In the genomic region with DNA sequence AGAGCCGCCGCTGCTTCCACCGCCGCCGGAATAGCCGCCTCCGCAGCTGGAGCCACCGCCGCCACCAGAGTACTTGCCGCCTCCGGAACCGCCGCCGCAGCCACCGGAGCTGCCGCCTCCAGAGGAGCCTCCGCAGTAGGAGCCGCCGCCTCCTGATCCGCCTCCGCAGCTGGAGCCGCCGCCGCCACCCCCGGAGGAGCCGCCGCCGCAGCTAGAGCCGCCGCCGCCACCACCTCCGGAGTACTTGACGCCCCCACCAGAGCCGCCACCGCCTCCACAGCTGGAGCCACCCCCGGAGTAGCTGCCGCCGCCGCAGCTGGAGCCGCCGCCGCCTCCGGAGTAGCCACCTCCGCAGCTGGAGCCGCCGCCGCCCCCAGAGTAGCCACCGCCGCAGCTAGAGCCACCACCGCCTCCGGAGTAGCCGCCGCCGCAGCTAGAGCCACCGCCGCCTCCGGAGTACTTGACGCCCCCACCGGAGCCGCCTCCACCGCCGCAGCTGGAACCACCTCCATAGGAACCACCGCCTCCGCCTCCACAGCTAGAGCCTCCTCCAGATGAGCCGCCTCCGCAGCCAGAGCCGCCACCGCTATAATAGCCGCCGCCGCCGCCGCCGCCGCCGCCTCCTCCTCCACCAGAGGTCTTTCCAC, we compare ENCODE assay signal across 9 mouse cellular contexts. TPM values are rescaled to one million over a fixed set of nuclear protein-coding genes. Genes with fewer than 3 reads are reported as not detected.
DNase-seq lines count a peak whose midpoint lies in the region; ATAC-seq and TF ChIP-seq lines count a peak whose summit lies in the region.
"Had no signal": no experiment of that assay in that cellular context is flagged by ENCODE, and none has a peak within 500 bp of the region (broad histone marks: within the 10 kb centered on the region; RNA-seq: fewer than 3 reads in every experiment).

No protein-coding gene starts in this region.

- H3K27me3 ChIP-seq in intestine, postnatal 0 days (replicated peaks; ENCODE audit: control insufficient read depth, insufficient read depth, low read length): peaks cover 23% of the 10 kb centered on the region; the same call in 1 of the 2 replicates
- H3K27me3 ChIP-seq in limb, embryonic 13.5 days: peaks cover 33% of the 10 kb centered on the region
- peaks cover 34% of the 10 kb centered on the region for H3K27me3 ChIP-seq in midbrain, embryonic 12.5 days
- peaks cover 25% of the 10 kb centered on the region for H3K27me3 ChIP-seq in small intestine, adult 2 months (ENCODE audit: control insufficient read depth, insufficient read depth, low read length)

- no peak for TF ChIP-seq POLR2A in small intestine, adult 2 months (IDR thresholded peaks at IDR 0.05; ENCODE audit: low read depth, low read length)

- no peaks in the 10 kb centered on the region for H3K9me3 ChIP-seq in intestine, postnatal 0 days (ENCODE audit: control insufficient read depth)
- no peaks in the 10 kb centered on the region for H3K9me3 ChIP-seq in limb, embryonic 13.5 days
- no peaks in the 10 kb centered on the region for H3K9me3 ChIP-seq in midbrain, embryonic 12.5 days

- no peak for TF ChIP-seq CTCF in intestine, postnatal 0 days (IDR thresholded peaks at IDR 0.05; ENCODE audit: low read depth)
- no peak for TF ChIP-seq CTCF in small intestine, adult 2 months (IDR thresholded peaks at IDR 0.05; ENCODE audit: extremely low read depth, insufficient read length, insufficient replicate concordance, low read depth, low read length)

- ATAC-seq in CD4-positive, CD25-positive, alpha-beta regulatory T cell, adult 4 months: no peak
- ATAC-seq in intestine, postnatal 0 days: peak; percentile 63
- ATAC-seq in limb, embryonic 13.5 days (ENCODE audit: low FRiP score, low read depth): peak; percentile 73
- peak; percentile 75 for ATAC-seq in midbrain, embryonic 12.5 days (ENCODE audit: low FRiP score, low read depth)

- H3K9ac ChIP-seq in intestine, postnatal 0 days (ENCODE audit: low read depth, low read length): peak overlapping the region; percentile 62
- H3K9ac ChIP-seq in limb, embryonic 13.5 days: peak overlapping the region; percentile 78
- H3K9ac ChIP-seq in midbrain, embryonic 12.5 days (replicated peaks): peak overlapping the region; percentile 76

- peak overlapping the region; percentile 99 for H3K4me2 ChIP-seq in intestine, postnatal 0 days (replicated peaks; ENCODE audit: low read depth)
- peak overlapping the region; percentile 83 for H3K4me2 ChIP-seq in limb, embryonic 13.5 days (replicated peaks)
- peak overlapping the region; percentile 92 for H3K4me2 ChIP-seq in midbrain, embryonic 12.5 days (replicated peaks)

- 1% methylated on average over 74 of the region's 76 CpGs for WGBS in intestine, postnatal 0 days
- WGBS in limb, embryonic 13.5 days: under 1% methylated on average over 53 of the region's 76 CpGs
- 1% methylated on average over 66 of the region's 76 CpGs for WGBS in midbrain, embryonic 12.5 days
- WGBS in small intestine, adult 2 months: under 1% methylated on average over 75 of the region's 76 CpGs

- peak overlapping the region; percentile 76 for H3K4me3 ChIP-seq in intestine, postnatal 0 days (ENCODE audit: low read depth, low read length)
- H3K4me3 ChIP-seq in limb, embryonic 13.5 days: peak overlapping the region; percentile 71
- peak overlapping the region; percentile 79 for H3K4me3 ChIP-seq in midbrain, embryonic 12.5 days
- peak overlapping the region; percentile 74 for H3K4me3 ChIP-seq in small intestine, adult 2 months (ENCODE audit: low read depth, low read length)

- no peaks in the 10 kb centered on the region for H3K36me3 ChIP-seq in intestine, postnatal 0 days (ENCODE audit: control insufficient read depth, insufficient read depth)
- H3K36me3 ChIP-seq in limb, embryonic 13.5 days: no peaks in the 10 kb centered on the region
- no peaks in the 10 kb centered on the region for H3K36me3 ChIP-seq in midbrain, embryonic 12.5 days
- no peaks in the 10 kb centered on the region for H3K36me3 ChIP-seq in small intestine, adult 2 months (ENCODE audit: control insufficient read depth, insufficient read depth, low read length)

- H3K4me1 ChIP-seq in intestine, postnatal 0 days (replicated peaks; ENCODE audit: control insufficient read depth, insufficient read depth, low read length): no peaks in the 10 kb centered on the region
- peaks cover 6% of the 10 kb centered on the region; the same call in 1 of the 2 replicates for H3K4me1 ChIP-seq in limb, embryonic 13.5 days
- H3K4me1 ChIP-seq in midbrain, embryonic 12.5 days: peaks cover 6% of the 10 kb centered on the region; the same call in 1 of the 2 replicates
- H3K4me1 ChIP-seq in small intestine, adult 2 months (ENCODE audit: control insufficient read depth, insufficient read depth, insufficient read length, low read length): no peaks in the 10 kb centered on the region

- DNase-seq in CD4-positive, CD25-positive, alpha-beta regulatory T cell, adult 2 months (ENCODE audit: low read depth, low spot score): peak; percentile 3
- peak; percentile 63 for DNase-seq in embryo, embryonic 10 days (ENCODE audit: low spot score)
- peak; percentile 13 for DNase-seq in gastrocnemius, postnatal 25 days

- no peak overlapping the region for H3K27ac ChIP-seq in intestine, postnatal 0 days (ENCODE audit: low read depth, low read length)
- peak overlapping the region; percentile 85 for H3K27ac ChIP-seq in limb, embryonic 13.5 days
- peak overlapping the region; percentile 91 for H3K27ac ChIP-seq in midbrain, embryonic 12.5 days (replicated peaks)
- no peak overlapping the region for H3K27ac ChIP-seq in small intestine, adult 2 months (ENCODE audit: insufficient read depth, low read depth, low read length)

RNA-seq across cellular contexts. Expression of a gene that starts 1.5 kb away (rescaled TPM):
- polyA plus RNA-seq in CD4-positive, CD25-positive, alpha-beta regulatory T cell, adult 4 months (2017; shearing (Covaris generic)): not detected
- total RNA-seq in gastrocnemius, postnatal 25 days (2021): not detected
- polyA plus RNA-seq in intestine, postnatal 0 days (2015; fragmentation: Nextera tagmentation; extraction: Ambion mirVana): 1.1 and 1.5 TPM in 2 replicates
- polyA plus RNA-seq in limb, embryonic 13.5 days (2015; fragmentation: Nextera tagmentation; extraction: Ambion mirVana): 3.6 and 3.7 TPM in 2 replicates
- 2.7 and 3.1 TPM in 2 replicates for polyA plus RNA-seq in midbrain, embryonic 12.5 days (2016; fragmentation: Nextera tagmentation; extraction: Ambion mirVana)
- 0.11 and 0.63 TPM in 2 replicates for polyA plus RNA-seq in small intestine, adult 2 months (2012; rRNA removed)
- total RNA-seq: heart, postnatal 36 days had no signal

RNA-seq across cellular contexts. Expression of a gene that starts 42.3 kb away (rescaled TPM):
- polyA plus RNA-seq in CD4-positive, CD25-positive, alpha-beta regulatory T cell, adult 4 months (2017; shearing (Covaris generic)): not detected
- total RNA-seq in gastrocnemius, postnatal 25 days (2021): not detected
- polyA plus RNA-seq in intestine, postnatal 0 days (2015; fragmentation: Nextera tagmentation; extraction: Ambion mirVana): not detected in 2 replicates
- polyA plus RNA-seq in limb, embryonic 13.5 days (2015; fragmentation: Nextera tagmentation; extraction: Ambion mirVana): not detected in 2 replicates
- not detected in 2 replicates for polyA plus RNA-seq in midbrain, embryonic 12.5 days (2016; fragmentation: Nextera tagmentation; extraction: Ambion mirVana)
- polyA plus RNA-seq in small intestine, adult 2 months (2012; rRNA removed): 0.10 TPM in 1 of 2 replicates, not detected in the other
- total RNA-seq: heart, postnatal 36 days had no signal

Comparison
In these comparisons a context has a peak if more than half of its experiments do, and no peak if none do; other contexts are left out.
1. DNase-seq: peak in every context shown above with its lines; median percentile 63 in embryo, embryonic 10 days; 13 in gastrocnemius, postnatal 25 days; 3 in CD4-positive, CD25-positive, alpha-beta regulatory T cell, adult 2 months.
2. H3K27ac ChIP-seq: peak in limb, embryonic 13.5 days (single experiment) and midbrain, embryonic 12.5 days (single experiment); none in intestine, postnatal 0 days (single experiment) and small intestine, adult 2 months (single experiment).
3. Peak in every context shown above with its lines, with median percentiles within 50 percentile points of each other: H3K4me2 ChIP-seq, H3K4me3 ChIP-seq and H3K9ac ChIP-seq.